Mouse (Mus musculus): Measurements from ENCODE around the gene Elp5.

DNA sequence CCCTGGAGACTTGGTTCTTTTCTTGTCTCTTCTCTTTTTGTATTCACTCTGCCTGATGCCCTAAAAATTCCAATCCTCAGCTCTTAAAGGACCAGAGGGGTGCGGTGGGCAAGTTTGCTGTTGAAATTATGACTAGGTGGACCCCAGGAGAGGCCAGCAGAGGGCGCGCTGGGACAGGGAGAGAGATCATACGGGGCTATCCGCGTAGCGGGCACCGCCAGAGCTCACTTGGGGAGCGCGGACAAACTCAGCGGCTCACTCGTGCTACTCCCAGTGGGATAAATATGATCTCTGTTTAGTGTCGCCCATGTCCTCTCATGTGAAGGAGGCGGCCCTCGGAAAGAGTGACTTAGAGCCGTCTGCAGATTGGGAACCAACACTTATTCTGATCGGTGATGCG lies 48.1 kb downstream of the Elp5 start:
- no peak for TF ChIP-seq GATA1 (IDR thresholded peaks at IDR 0.05; ENCODE audit: low read length)
- no peak for TF ChIP-seq TAL1 (IDR thresholded peaks at IDR 0.05; ENCODE audit: low read length)
